Mouse (Mus musculus) cerebellum, adult 2 months (tissue): ENCODE measurements around the gene Tbata.

Source experiments
- CTCF ChIP-seq: fragments of 200-500 bp; IDR thresholded peaks from 2 replicates; pipeline ENCODE4 v1.5.1; 2011; ENCODE audit warnings: low read depth, mild to moderate bottlenecking, control low read depth, low read length, moderate library complexity, borderline replicate concordance; ENCODE audit not compliant: insufficient read depth
- POLR2A ChIP-seq: fragments of 200-500 bp; IDR thresholded peaks from 2 replicates; pipeline ENCODE4 v1.6.1; 2011; ENCODE audit warnings: low read length, control low read depth, borderline replicate concordance; ENCODE audit not compliant: insufficient read depth

DNA sequence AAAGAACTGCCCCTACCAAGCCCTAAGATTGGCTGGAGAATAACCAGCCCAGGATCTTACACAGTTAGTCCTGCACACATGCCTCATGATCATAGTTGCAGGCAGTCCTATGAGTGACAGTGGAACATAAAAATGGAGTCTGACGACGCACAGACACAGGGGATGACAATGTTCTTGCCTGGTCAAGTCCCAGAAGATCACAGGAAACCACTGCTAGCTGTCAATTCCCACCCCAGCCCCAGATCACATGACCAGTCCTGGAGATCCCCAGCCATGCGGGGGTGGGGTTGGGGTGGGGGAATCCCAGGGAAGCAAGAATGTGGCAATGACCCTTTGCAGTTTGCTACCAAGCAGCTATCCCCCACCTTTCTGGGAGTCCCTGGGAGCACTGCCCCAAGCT, 32.2 kb downstream of the Tbata start:
- no peak for TF ChIP-seq CTCF
- no peak for TF ChIP-seq POLR2A
